Mouse (Mus musculus) splenic B cell, adult 2 months (primary cell): Measurements from ENCODE around the gene Cyp4x1.

Experiments
- DNase-seq: peaks from one replicate; pipeline ENCODE4 v3.0.0-alpha.2; 2011; ENCODE audit warnings: low read depth, low spot score
- H3K27me3 ChIP-seq: 2 replicates; pipeline ENCODE4 v1.6.1; 2012; ENCODE audit warnings: mild to moderate bottlenecking, low read length, moderate library complexity, mixed read lengths; ENCODE audit not compliant: control insufficient read depth, poor library complexity, insufficient read depth, severe bottlenecking
- H3K36me3 ChIP-seq: 2 replicates; pipeline ENCODE4 v1.6.1; 2012; ENCODE audit warnings: mild to moderate bottlenecking, low read length, moderate library complexity, mixed read lengths; ENCODE audit not compliant: control insufficient read depth, poor library complexity, insufficient read depth, severe bottlenecking

Gene Cyp4x1

DNA sequence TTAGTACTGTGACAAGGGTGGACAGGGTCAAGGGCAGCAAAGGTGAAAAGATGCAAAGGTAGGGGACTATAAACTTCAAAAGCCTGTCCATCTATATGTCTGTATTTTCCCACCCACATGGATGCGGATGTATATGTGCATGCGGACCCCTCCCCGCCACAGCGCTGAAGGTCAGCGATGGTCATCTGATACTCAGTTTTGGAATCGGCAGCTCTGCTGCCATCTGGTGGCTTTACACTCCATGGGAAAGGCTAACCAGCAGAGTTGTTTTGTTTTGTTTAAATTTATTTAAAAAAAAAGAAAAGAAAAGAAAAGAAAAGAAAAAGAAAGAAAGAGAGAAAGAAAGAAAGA lies 37.0 kb downstream of the Cyp4x1 start:
- DNase-seq, result no peak
- Histone ChIP-seq H3K27me3 (no peaks in the 10 kb centered on the region; the same call in 1 of the 2 replicates), H3K36me3 (no peaks in the 10 kb centered on the region)

DNA sequence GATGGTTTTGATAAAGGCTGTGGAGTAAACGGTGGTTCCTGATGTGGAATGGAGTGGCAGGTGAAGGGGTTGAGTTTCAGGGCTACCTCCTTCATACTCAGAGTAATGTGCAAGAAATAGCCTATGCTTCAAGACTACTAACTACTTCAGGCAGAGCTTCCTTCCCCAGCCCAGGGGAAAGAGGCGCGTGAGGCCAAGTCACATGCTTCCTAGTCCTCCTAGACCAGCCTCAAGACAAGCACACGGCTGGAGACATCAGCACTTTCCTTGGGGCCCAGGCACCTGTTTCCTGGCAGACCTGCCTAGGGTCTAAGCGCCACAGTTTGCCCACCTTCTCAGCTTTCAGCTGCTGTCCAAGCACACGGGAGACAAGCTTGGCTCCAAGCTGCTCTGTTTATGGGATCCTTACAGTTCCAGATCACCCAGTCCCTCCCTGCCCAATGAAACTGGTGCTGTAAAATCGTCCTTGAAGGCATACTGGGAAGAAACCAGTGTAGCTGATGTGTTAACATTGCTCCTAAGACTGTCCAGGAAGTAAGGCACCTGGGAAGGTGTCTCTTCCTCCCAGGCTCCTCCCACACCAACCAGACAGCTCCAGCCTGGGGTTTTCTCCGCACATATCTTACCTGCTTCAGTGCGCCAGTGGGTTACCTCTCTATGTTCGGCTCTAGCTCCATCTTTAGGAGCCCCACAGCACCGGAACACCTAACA lies 37.5 kb downstream of the Cyp4x1 start:
- Histone ChIP-seq H3K27me3 (no peaks in the 10 kb centered on the region; the same call in 1 of the 2 replicates), H3K36me3 (no peaks in the 10 kb centered on the region)
- peak; percentile 8 for DNase-seq

DNA sequence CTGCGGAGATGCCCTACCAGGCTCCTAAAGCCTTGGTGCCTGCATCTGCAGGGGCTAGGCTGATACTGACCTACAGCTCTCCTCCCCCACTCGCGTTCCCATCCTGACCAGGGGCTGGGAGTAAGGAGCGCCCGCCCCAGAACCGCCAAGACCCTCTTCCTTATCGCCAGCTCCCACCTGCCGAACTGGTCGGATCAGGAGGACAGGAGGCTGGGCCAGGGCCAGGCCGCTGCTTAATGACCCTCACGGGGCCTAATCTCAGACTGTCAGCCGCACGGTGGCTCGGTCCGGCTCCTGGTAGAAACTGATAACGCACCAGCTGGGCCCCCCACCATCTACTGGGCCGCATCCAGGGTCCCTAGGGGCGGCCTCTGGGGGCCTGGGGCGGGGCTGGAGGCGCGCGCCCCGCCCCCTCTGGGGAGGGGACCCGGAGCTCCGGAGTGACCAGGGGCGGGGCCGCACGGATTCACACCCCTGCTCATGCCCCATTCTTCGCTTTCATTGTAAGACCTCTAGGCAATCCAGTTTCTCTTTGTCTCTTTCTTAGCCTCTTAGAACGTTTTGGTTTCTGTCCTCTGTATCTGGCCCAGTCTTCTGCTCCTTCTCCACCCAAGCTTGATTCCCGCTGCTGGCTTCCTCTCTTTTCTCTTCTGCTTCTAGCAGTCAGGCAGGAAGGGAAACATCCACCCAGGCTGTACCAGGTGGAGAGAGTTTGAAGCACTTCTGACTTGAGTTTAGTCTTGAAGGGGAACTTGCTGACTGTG lies 38.2 kb downstream of the Cyp4x1 start:
- H3K36me3 ChIP-seq, result no peaks in the 10 kb centered on the region
- no peaks in the 10 kb centered on the region for H3K27me3 ChIP-seq
- no peak for DNase-seq

DNA sequence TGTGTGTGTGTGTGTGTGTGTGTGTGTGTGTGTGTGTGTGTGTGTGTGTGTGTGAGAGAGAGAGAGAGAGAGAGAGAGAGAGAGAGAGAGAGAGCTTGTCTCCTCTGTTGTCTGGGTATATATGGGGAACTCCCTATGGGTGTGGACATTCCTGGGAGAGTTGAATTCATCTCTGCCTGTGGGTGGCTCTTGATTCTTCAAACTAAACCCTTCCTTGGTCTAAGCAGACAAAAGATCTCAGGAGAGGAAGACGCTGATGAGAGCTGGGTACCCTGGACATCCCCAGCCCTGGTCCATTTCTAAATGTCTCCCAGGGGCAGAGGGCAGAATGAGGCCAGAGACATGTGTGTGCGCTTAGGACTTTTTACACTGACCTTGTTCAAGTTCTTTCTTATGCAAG lies 40.0 kb downstream of the Cyp4x1 start:
- Histone ChIP-seq H3K27me3 (no peaks in the 10 kb centered on the region), H3K36me3 (no peaks in the 10 kb centered on the region)
- no peak for DNase-seq

DNA sequence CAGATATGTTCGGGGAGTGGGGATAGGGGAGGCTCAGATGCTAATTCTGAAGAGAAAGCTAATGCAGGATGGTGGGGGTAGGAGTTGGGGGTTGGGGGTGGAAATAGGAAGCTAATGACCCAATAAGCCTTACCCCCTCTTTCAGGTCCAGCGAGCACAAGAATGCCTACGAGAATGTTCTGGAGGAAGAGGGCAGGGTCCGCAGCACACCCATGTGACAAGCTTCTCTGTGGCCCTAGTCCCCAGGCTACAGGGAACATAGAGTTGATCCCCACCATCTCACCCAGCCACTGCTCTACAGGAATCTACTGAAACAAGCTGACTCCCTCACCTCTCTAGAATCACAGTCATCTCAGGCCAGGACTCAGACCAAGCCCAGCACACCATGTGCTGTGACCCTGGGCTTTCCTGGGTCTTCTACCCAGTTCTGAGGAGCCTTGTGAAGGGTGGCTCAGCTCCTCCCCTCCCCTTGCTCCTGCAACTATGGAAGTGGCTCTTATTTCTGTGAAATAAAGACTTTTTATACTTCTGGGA lies 40.7 kb downstream of the Cyp4x1 start:
- Histone ChIP-seq H3K36me3 (no peaks in the 10 kb centered on the region), H3K27me3 (no peaks in the 10 kb centered on the region)
- no peak for DNase-seq

DNA sequence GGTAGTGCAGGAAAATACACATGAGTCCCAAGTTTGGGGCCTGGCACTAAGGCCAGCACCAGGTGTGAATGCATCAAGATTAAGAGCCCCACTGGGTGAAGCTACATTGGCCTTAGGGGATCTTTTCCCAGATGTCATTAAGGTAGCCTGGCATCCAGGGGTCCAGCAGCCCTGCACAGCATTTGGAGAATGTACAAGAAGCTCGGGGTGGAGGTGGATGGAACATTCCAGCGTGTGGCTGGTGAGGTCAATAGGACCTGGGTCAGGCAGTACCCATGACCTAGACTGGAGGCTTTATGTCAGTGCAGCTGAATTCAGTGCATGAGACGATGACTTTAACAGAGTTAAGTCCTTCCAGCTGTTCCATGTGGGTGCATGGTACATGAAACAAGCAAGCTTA lies 42.3 kb downstream of the Cyp4x1 start:
- Histone ChIP-seq H3K36me3 (no peaks in the 10 kb centered on the region), H3K27me3 (no peaks in the 10 kb centered on the region)
- no peak for DNase-seq

DNA sequence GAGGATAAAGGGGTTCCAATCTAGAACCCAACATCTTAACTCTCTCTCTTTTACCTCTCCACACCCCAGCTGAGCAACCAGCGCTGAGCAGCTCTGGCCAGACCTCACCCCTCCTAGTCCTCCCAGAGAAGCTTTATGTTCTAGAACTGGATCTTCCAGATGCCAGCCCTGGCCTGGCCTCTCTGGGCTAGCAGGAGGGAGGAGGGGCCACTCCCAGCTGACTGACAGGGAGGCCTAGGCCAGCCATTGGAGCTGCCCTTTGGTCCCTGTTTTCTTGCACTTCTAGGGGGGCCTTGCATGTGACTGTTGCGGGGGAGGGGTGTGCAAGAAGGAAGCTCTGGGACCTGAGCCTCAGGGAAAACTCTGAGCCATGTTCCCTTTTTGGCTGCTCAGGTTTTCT lies 43.5 kb downstream of the Cyp4x1 start:
- Histone ChIP-seq H3K36me3 (no peaks in the 10 kb centered on the region), H3K27me3 (no peaks in the 10 kb centered on the region)
- no peak for DNase-seq

DNA sequence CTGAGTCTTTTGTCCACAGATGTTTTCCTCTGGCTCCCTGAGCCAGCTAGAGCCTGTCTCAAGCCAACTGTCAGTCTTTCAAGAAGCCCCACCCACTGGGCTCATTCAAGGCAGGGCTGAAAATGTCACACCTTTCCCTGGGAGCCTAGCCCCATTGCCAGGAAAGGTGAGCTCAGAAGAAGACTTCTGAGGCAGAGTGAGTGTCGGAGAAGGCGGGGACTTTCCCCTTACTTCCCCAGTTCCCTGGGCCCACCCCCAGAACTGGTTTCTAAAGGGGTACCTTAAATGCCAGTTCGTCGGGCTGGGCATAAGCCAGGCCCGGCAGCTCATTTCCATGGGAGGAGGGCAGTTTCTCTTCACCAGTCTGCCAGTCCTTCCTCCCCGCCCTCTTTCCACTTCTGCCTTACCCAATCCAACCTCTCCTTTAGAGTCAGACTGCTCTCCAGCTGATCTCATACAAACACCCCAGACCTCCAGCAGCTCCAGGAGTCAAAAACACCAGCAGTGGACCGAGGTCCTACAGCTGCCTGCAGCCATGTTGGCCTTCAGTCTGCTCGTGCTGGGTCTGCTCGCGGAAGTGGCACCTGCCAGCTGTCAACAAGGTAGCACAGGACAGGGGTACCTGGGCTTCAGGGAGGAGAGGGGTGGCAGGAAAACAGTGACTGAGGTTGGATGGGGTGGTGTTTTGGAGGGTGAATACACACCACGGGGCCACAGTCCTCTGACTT lies 45.3 kb downstream of the Cyp4x1 start, which contains the start of gene Pdzk1ip1:
Pdzk1ip1 (plus strand) TSS at position 98 of the 728 bp plus-strand sequence.
- Histone ChIP-seq H3K36me3 (no peaks in the 10 kb centered on the region), H3K27me3 (no peaks in the 10 kb centered on the region)
- no peak for DNase-seq

DNA sequence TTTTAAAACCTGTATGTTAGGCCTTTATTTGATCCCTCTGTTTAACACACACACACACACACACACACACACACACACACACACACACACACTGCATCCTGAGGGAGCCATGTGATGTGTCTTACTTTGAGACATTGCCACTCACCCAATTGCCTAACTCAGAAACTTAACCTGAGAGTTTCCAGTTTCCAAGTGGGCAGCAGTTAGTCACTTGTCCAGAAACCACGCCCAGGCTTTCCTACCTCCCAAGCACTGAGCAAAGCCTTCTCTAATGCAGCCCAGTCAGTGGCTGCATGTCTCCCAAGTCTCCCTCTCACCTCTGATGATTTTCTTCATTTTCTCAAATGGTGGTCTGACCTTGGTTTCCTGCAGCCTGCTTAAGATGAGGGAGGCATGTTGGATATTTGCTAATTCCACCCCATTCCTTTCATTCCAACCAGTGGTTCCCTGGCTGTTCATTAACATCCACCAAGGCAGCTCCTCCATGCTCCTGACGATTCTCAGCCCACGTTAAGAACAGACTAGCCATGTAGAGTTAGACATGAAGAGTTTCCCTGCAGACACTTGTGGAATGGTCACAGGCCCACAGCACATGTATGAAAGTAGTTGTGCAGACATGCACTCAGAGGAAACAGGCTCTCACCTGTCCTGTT lies 47.2 kb downstream of the Cyp4x1 start:
- no peak for DNase-seq
- Histone ChIP-seq H3K36me3 (no peaks in the 10 kb centered on the region), H3K27me3 (no peaks in the 10 kb centered on the region)

DNA sequence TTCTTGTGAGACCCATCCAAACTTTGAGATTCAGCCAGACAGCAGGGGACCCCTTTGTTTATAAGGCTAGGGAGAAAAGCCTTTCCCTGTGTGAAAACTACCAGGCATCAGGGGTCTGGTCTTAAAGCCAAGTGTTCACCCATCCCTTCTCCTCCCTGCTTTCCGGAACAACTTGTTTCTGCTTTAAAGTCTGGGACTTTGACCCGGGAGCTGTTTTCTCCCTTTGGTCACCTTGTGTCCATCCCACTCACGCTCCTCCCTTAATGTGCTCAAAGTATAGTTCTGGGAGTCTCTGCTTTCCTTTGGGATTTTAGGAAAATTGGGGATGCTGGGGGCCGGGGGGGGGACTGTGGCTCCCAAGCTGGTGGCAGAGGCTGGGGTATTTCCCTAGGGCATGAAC lies 47.8 kb downstream of the Cyp4x1 start:
- Histone ChIP-seq H3K36me3 (no peaks in the 10 kb centered on the region), H3K27me3 (no peaks in the 10 kb centered on the region)
- no peak for DNase-seq

DNA sequence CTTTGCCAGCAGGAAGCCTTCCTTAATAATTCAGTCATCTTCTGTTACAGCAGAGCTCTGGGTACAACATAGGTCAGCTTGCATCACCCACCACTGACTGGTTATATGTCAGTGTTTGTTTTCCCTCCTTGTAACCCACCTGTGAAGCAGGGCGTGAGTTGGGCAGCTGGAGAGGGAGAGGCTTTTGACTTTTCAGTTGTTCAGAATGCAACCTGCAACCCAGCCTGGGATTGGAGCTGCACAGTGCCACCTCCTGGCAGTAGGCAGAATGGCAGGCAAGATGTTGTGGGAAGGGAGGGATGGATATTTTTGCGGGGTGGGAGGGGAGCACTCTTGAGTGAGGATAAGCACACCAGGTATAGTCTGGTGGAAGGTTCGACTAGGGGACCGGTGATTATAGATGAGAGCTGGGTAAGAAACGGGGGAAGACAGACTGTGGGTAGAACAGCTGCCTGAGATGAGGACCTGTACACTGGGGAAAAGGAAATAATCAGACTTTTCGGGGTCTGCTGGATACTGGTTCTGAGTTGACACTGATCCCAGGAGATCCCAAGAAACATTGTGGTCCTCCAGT lies 48.5 kb downstream of the Cyp4x1 start:
- Histone ChIP-seq H3K27me3 (no peaks in the 10 kb centered on the region), H3K36me3 (no peaks in the 10 kb centered on the region)
- peak; percentile 52 for DNase-seq

DNA sequence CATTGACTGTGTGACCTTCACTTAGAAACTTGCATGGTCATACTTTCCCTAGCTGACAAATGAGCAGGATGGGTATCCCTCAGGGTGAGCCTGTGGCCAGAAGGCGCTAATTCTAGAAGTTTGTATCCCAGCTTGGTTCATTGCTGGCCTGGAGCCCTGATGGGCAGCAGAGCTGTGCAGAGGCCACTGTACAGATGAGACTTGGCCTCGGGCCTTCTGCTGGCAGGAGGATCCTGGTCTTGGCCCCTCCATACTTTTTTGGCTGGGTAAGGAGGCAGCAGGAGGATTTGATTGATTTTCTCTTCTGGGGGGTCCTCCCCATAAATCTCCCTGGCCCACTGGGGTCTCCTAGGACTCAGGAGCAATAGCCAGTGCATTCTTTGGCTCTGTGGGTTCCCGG lies 51.0 kb downstream of the Cyp4x1 start:
- DNase-seq, result no peak
- Histone ChIP-seq H3K27me3 (no peaks in the 10 kb centered on the region), H3K36me3 (no peaks in the 10 kb centered on the region)

DNA sequence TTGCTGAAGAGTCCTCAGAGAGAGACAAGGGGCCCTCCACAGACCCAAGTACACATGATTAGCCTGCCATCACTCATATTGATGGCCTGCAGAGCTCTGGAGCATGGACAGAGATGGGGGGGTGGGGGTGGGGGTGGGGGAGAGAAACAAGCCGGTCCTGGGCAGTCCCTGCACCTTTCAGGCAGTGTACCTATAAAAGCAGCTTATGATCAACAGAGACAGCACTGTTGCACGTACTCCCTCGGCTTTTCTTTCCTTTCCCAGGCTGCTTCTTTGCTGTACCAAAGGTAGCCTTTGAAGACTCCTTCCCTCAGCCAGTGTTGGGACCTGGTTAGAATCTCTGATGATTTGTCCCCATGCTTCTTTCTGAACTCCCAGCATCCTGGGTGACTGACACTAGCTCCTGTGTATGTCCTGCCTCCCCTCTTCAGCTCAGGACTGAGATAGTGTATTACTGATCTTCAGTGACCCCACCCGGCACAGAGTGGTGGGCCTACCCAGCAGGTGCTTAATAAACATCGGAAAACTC lies 54.2 kb downstream of the Cyp4x1 start:
- Histone ChIP-seq H3K36me3 (no peaks in the 10 kb centered on the region), H3K27me3 (no peaks in the 10 kb centered on the region)
- DNase-seq, result no peak
